Mouse (Mus musculus): Measurements from ENCODE around the gene Babam2.
"Not testable (repeated sequence)": the region's sequence is repeated elsewhere in the genome, so short reads cannot be mapped to it uniquely, and the experiment has no call there.

The Babam2 gene

GRCm38 (mm10) chr5:31950532-31950931 is 253.0 kb downstream of the Babam2 start:
- DNase-seq, result no peak

- DNase-seq, result no peak
These were observed 257.7 kb downstream of the Babam2 start for GRCm38 (mm10) chr5:31955184-31955583.

- DNase-seq, result no peak
These were observed 258.9 kb downstream of the Babam2 start for GRCm38 (mm10) chr5:31956336-31956735.

GRCm38 (mm10) chr5:31959886-31960285 is 262.4 kb downstream of the Babam2 start:
- no peak for DNase-seq

- no peak for DNase-seq
These were observed 263.9 kb downstream of the Babam2 start for GRCm38 (mm10) chr5:31961423-31961822.

GRCm38 (mm10) chr5:31962346-31962745 is 264.9 kb downstream of the Babam2 start:
- no peak for DNase-seq

- DNase-seq, result no peak
These were observed 265.9 kb downstream of the Babam2 start for GRCm38 (mm10) chr5:31963352-31963751.

GRCm38 (mm10) chr5:31963851-31964250 is 266.4 kb downstream of the Babam2 start:
- no peak for DNase-seq

- DNase-seq, result peak; percentile 41
These were observed 269.3 kb downstream of the Babam2 start for GRCm38 (mm10) chr5:31966741-31967140.

- DNase-seq, result no peak
These were observed 270.0 kb downstream of the Babam2 start for GRCm38 (mm10) chr5:31967526-31967925.

GRCm38 (mm10) chr5:31968046-31968506 is 270.6 kb downstream of the Babam2 start:
- DNase-seq, result peak; percentile 27

GRCm38 (mm10) chr5:31972416-31972815 is 274.9 kb downstream of the Babam2 start:
- not testable (repeated sequence) for DNase-seq

GRCm38 (mm10) chr5:31974614-31975168 is 277.2 kb downstream of the Babam2 start:
- no peak for DNase-seq

GRCm38 (mm10) chr5:31982061-31982460 is 284.6 kb downstream of the Babam2 start:
- no peak for DNase-seq

- no peak for DNase-seq
These were observed 285.7 kb downstream of the Babam2 start for GRCm38 (mm10) chr5:31983161-31983560.

- no peak for DNase-seq
These were observed 286.4 kb downstream of the Babam2 start for GRCm38 (mm10) chr5:31983817-31984368.

GRCm38 (mm10) chr5:31984369-31984961 is 287.0 kb downstream of the Babam2 start:
- DNase-seq, result no peak

- DNase-seq, result no peak
These were observed 287.5 kb downstream of the Babam2 start for GRCm38 (mm10) chr5:31985021-31985420.

GRCm38 (mm10) chr5:31987541-31988307 is 290.2 kb downstream of the Babam2 start:
- DNase-seq, result no peak

GRCm38 (mm10) chr5:31997189-31997954 is 299.9 kb downstream of the Babam2 start:
- DNase-seq, result no peak

GRCm38 (mm10) chr5:31998806-31999205 is 301.3 kb downstream of the Babam2 start:
- DNase-seq, result no peak

- DNase-seq, result no peak
These were observed 302.6 kb downstream of the Babam2 start for GRCm38 (mm10) chr5:32000076-32000475.

- DNase-seq, result no peak
These were observed 303.8 kb downstream of the Babam2 start for GRCm38 (mm10) chr5:32001266-32001665.
